Mouse (Mus musculus) liver, postnatal 0 days (tissue): ENCODE data around the gene Ndel1.

Experiments used
- CTCF ChIP-seq: sonication (generic); IDR thresholded peaks from 2 replicates; pipeline ENCODE4 v1.5.1; 2016; ENCODE audit warnings: antibody characterized with exemption, low read depth
- EP300 ChIP-seq: IDR thresholded peaks from 2 replicates; pipeline ENCODE4 v1.6.1; 2016; ENCODE audit warnings: antibody characterized with exemption, low read depth, mild to moderate bottlenecking

- TF ChIP-seq EP300: no peak
- no peak for TF ChIP-seq CTCF
Observed at GRCm38 (mm10) chr11:68878811-68879210, 7.2 kb upstream of the Ndel1 start.
